Mouse (Mus musculus) kidney, postnatal 0 days (tissue): ENCODE measurements around the gene Xrcc5. TPM values are rescaled to one million over a fixed set of nuclear protein-coding genes. Genes with fewer than 3 reads are reported as not detected.

Experiments
- ATAC-seq: fragments of 200-750 bp; cut with Nextera tagmentation; replicated peaks from 2 replicates; pipeline ENCODE4 v1.8.0; 2017; ENCODE audit warnings: low read depth, moderate number of reproducible peaks, moderate TSS enrichment, moderate library complexity; ENCODE audit not compliant: low FRiP score
- DNase-seq: peaks from one replicate; pipeline ENCODE4 v3.0.0-alpha.2; 2016; ENCODE audit warnings: low spot score
- H3K27ac ChIP-seq: fragments of 300-500 bp; sonication (generic); 2 replicates; pipeline ENCODE4 v1.5.1; 2014; ENCODE audit warnings: mild to moderate bottlenecking
- H3K27me3 ChIP-seq: fragments of 300-500 bp; sonication (generic); 2 replicates; pipeline ENCODE4 v1.6.1; 2014; ENCODE audit warnings: low read length, mixed read lengths; ENCODE audit not compliant: insufficient read depth
- H3K36me3 ChIP-seq: fragments of 300-500 bp; sonication (generic); 2 replicates; pipeline ENCODE4 v1.6.1; 2014; ENCODE audit warnings: low read length, mixed read lengths; ENCODE audit not compliant: insufficient read depth
- H3K4me1 ChIP-seq: fragments of 300-500 bp; sonication (generic); replicated peaks from 2 replicates; pipeline ENCODE4 v1.6.1; 2014; ENCODE audit warnings: antibody characterized with exemption, low read length, mixed read lengths; ENCODE audit not compliant: insufficient read depth
- H3K4me2 ChIP-seq: fragments of 300-500 bp; sonication (generic); 2 replicates; pipeline ENCODE4 v1.6.1; 2014; ENCODE audit warnings: mild to moderate bottlenecking, low read length, moderate library complexity, mixed read lengths
- H3K4me3 ChIP-seq: fragments of 300-500 bp; sonication (generic); replicated peaks from 2 replicates; pipeline ENCODE4 v1.5.1; 2014; ENCODE audit warnings: low read depth, low read length
- H3K9ac ChIP-seq: fragments of 300-500 bp; sonication (generic); 2 replicates; pipeline ENCODE4 v1.6.1; 2014; ENCODE audit warnings: low read depth, low read length
- H3K9me3 ChIP-seq: fragments of 300-500 bp; sonication (generic); replicated peaks from 2 replicates; pipeline ENCODE4 v1.6.1; 2016; ENCODE audit warnings: low read length, inconsistent platforms, mixed read lengths
- CTCF ChIP-seq: IDR thresholded peaks from 2 replicates; pipeline ENCODE4 v1.5.1; 2016; ENCODE audit warnings: antibody characterized with exemption, low read depth, mild to moderate bottlenecking, moderate library complexity
- WGBS: fragments of 180-500 bp; shearing (Covaris S2); extraction: QIAGEN DNeasy Blood & Tissue Kit; methylation state at CpG from one replicate; pipeline ENCODE4 v1.1.7; 2014; 5-methylcytosine and 5-hydroxymethylcytosine counted together
- polyA plus RNA-seq: library from polyadenylated mRNA; unstranded; fragments of >200 nt; fragmentation: Nextera tagmentation; extraction: Ambion mirVana; gene quantifications from 2 replicates; pipeline ENCODE4 v1.2.1, GENCODE M21; 2015

The Xrcc5 gene
- polyA plus RNA-seq, 1 experiment from 2014 or later, result 48.9 TPM

GRCm38 (mm10) chr1:72293869-72294663 is 13.2 kb upstream of the Xrcc5 start:
- Histone ChIP-seq H3K27ac (peak overlapping the region; percentile 2; the same call in 1 of the 2 replicates), H3K4me2 (no peak overlapping the region), H3K9me3 (no peaks in the 10 kb centered on the region), H3K27me3 (no peaks in the 10 kb centered on the region), H3K4me3 (no peak overlapping the region), H3K36me3 (no peaks in the 10 kb centered on the region), H3K9ac (no peak overlapping the region), H3K4me1 (no peaks in the 10 kb centered on the region)
- 60% methylated on average over 4 of the region's 4 CpGs for WGBS
- ATAC-seq, result no peak
- peak; percentile 2; the same call in 1 of the 2 replicates for TF ChIP-seq CTCF
- DNase-seq, result no peak

- Histone ChIP-seq H3K4me1 (no peaks in the 10 kb centered on the region), H3K27me3 (no peaks in the 10 kb centered on the region), H3K27ac (no peak overlapping the region), H3K4me2 (no peak overlapping the region), H3K4me3 (no peak overlapping the region), H3K9ac (no peak overlapping the region), H3K36me3 (no peaks in the 10 kb centered on the region), H3K9me3 (no peaks in the 10 kb centered on the region)
- DNase-seq, result no peak
- TF ChIP-seq CTCF, result no peak
- no peak for ATAC-seq
- WGBS, result 76% methylated on average over 8 of the region's 8 CpGs
Observed at GRCm38 (mm10) chr1:72295746-72296145, 11.5 kb upstream of the Xrcc5 start.

DNA sequence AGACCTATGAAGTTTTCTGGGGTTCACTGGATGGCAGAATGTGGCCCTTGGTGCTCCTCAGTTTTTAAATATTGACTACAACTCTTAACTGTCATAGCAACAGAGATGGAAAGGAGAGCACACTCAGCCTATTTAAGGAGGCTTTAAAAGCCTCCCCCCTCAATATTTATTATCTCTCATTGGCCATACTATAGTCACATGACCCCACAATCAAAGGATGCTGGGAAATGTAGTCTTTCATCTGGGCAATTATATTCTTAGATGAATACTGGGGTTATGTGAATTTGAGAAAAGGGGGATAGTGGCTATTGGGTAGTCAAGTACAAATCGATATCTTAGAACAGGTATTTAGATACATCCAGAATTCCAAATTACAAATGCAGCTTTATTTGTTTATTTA is 5.4 kb upstream of the Xrcc5 start:
- H3K36me3 ChIP-seq, result no peaks in the 10 kb centered on the region
- no peak for TF ChIP-seq CTCF
- ATAC-seq (no peak), DNase-seq (no peak)
- H3K4me1 ChIP-seq, result no peaks in the 10 kb centered on the region
- H3K27me3 ChIP-seq, result no peaks in the 10 kb centered on the region
- 90% methylated on average over 1 of the region's 1 CpGs for WGBS
- no peak overlapping the region for H3K27ac ChIP-seq
- H3K9ac ChIP-seq, result no peak overlapping the region
- no peaks in the 10 kb centered on the region for H3K9me3 ChIP-seq
- no peak overlapping the region for H3K4me3 ChIP-seq
- H3K4me2 ChIP-seq, result no peak overlapping the region

DNA sequence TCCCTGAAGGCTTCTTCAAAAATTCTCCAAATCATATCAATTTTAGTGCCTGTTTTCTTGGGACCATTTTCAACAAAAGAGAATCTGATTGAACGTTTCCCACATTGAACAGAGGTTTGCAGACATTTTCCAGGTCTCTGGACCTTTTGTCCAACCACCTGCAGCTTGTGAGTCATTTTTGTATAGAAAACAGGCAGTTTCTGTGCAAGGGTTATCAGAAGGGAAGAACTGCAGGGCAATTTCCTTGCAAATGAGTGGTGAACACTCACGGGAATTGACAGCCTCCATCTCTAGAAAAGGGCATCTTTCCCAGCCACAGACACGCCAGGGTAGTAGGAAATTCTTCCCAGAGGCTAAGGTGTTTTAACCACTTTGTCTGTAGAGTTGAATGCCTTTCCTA is 980 bp upstream of the Xrcc5 start:
- no peaks in the 10 kb centered on the region for H3K27me3 ChIP-seq
- H3K9ac ChIP-seq, result no peak overlapping the region
- TF ChIP-seq CTCF, result no peak
- H3K4me2 ChIP-seq, result no peak overlapping the region
- H3K27ac ChIP-seq, result no peak overlapping the region
- 0 out of 2 replicates have a peak, but pooled peaks cover 2% of the 10 kb centered on the region for H3K36me3 ChIP-seq
- no peak for DNase-seq
- no peak overlapping the region for H3K4me3 ChIP-seq
- 70% methylated on average over 3 of the region's 3 CpGs for WGBS
- no peak for ATAC-seq
- H3K4me1 ChIP-seq, result 0 out of 2 replicates have a peak, but pooled peaks cover 3% of the 10 kb centered on the region
- H3K9me3 ChIP-seq, result no peaks in the 10 kb centered on the region

GRCm38 (mm10) chr1:72306679-72307181 is 491 bp upstream of the Xrcc5 start:
- 0 out of 2 replicates have a peak, but pooled peaks cover 3% of the 10 kb centered on the region for H3K4me1 ChIP-seq
- H3K27ac ChIP-seq, result peak overlapping the region; percentile 85
- DNase-seq, result peak; percentile 34
- no peaks in the 10 kb centered on the region for H3K9me3 ChIP-seq
- 1% methylated on average over 11 of the region's 11 CpGs for WGBS
- peak; percentile 61 for ATAC-seq
- H3K4me3 ChIP-seq, result peak overlapping the region; percentile 56
- no peaks in the 10 kb centered on the region for H3K27me3 ChIP-seq
- 0 out of 2 replicates have a peak, but pooled peaks cover 2% of the 10 kb centered on the region for H3K36me3 ChIP-seq
- peak overlapping the region; percentile 54; the same call in 1 of the 2 replicates for H3K9ac ChIP-seq
- peak; percentile 61 for TF ChIP-seq CTCF
- H3K4me2 ChIP-seq, result peak overlapping the region; percentile 62

DNA sequence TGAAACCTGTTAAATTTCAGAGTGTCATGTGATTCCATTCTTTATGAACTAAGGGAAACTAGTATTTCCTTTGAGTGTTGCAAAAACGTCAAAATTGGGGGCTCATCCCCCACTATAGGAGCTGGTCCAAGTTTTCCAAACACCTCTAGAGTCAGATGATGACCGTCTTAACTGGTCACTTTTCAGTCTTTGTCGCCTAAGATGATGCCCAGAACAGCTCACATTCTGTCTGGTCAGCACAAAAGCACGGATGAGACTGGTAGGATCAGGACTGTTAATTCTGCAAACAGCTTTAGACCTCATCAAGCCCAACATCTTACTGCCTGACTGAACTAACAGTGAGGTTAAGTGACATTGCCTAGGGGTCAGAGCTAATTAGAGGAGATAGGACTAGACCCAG is 1.7 kb downstream of the Xrcc5 start:
- Histone ChIP-seq H3K4me2 (no peak overlapping the region), H3K4me1 (0 out of 2 replicates have a peak, but pooled peaks cover 3% of the 10 kb centered on the region), H3K27me3 (no peaks in the 10 kb centered on the region), H3K27ac (no peak overlapping the region), H3K9me3 (no peaks in the 10 kb centered on the region), H3K9ac (no peak overlapping the region), H3K4me3 (no peak overlapping the region), H3K36me3 (peaks cover 2% of the 10 kb centered on the region; the same call in 1 of the 2 replicates)
- no peak for DNase-seq
- no peak for TF ChIP-seq CTCF
- no peak for ATAC-seq
- WGBS, result 37% methylated on average over 4 of the region's 4 CpGs
